Mouse (Mus musculus) olfactory bulb, adult 2 months (tissue): Measurements from ENCODE around the gene Gabarapl1.

ENCODE experiments used
- CTCF ChIP-seq: fragments of 200-500 bp; IDR thresholded peaks from 2 replicates; pipeline ENCODE4 v1.5.1; 2012; ENCODE audit warnings: low read depth, mild to moderate bottlenecking, low read length, moderate library complexity; ENCODE audit not compliant: insufficient read depth
- POLR2A ChIP-seq: fragments of 200-500 bp; IDR thresholded peaks from 2 replicates; pipeline ENCODE4 v1.6.1; 2012; ENCODE audit warnings: mild to moderate bottlenecking, low read depth, low read length, moderate library complexity; ENCODE audit not compliant: insufficient read depth

DNA sequence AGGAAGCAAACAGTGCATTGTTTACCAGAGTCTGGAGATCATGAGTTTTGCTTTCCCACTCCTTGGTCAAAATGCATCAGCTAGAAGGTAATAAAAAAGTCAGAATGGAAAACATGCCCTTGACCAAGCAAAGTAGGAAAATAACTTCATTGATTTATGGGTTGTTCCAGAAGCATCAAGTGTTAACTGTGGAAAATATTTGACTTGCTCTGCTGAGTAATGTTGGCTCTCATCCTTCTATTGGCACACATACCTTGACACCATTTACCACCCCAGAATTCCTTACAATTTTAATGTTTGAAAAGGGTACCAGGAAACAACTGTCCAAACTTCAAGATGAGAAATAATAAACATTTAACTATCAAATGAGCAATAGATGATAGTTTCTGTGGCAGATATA is 6.9 kb upstream of the Gabarapl1 start:
- TF ChIP-seq POLR2A = no peak
- no peak for TF ChIP-seq CTCF
